Mouse (Mus musculus) cerebral cortex, adult 2 months (tissue): ENCODE measurements around the gene Pygo2.

Source experiments
- WGBS: fragments of 180-500 bp; shearing (Covaris S2); methylation state at CpG from one replicate; pipeline ENCODE4 v1.1.7; 2018; 5-methylcytosine and 5-hydroxymethylcytosine counted together

Gene Pygo2

DNA sequence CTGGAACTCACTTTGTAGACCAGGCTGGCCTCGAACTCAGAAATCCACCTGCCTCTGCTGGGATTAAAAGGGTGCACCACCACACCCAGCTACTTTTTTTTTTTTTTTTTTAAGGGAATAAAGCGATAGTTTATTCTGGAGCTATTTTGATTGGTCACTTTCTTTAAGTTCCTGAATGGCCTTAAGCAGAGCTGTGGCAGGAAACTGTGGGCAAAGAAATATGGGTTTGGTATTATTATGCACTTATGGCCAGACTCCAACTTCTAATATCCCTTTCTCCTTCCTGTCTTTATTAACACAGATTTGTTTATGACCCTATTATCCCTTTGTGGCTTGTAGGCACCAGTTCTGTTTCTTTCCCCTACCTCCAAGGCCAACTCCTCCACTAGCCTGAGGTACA, 9.6 kb upstream of the Pygo2 start:
- 71% methylated on average over 2 of the region's 2 CpGs for WGBS

DNA sequence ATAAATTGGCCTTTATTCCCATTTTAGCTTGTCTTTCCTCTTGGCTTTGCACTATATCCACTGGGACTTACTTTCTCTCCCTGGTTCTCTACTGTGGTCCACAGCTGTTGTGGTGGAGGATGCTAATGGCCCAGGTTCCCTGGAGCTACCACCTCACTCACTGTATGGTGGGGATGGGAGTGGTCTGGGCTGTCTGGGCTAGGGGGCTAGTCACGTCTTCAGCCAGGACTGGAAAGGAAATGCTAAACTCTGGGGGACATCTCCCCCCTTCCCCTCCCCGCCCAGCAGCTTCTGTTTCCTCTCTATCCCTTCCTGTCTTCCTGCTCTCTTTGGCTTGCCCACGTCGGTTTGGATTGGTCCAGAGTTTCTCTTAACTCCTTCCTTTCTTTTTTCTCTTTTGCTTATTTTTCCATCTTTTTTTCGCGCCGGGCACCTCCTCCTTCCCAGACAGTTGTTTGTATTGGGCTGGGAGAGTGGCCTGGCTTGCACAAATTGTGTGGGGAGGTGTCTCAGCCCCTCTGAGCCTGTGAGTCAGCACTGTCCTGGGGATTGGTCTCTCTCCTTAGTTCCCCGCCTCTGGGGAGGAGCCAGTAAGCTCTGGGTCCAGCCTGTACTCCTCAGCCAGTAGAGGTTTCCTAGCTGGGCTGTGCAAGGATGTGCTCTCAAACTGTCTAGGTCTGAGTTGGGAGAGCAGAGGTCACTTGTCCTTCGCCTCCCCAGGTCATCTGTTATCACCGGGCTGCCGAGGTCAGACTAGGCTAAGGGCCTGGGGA, 8.8 kb upstream of the Pygo2 start:
- 9% methylated on average over 11 of the region's 11 CpGs for WGBS

DNA sequence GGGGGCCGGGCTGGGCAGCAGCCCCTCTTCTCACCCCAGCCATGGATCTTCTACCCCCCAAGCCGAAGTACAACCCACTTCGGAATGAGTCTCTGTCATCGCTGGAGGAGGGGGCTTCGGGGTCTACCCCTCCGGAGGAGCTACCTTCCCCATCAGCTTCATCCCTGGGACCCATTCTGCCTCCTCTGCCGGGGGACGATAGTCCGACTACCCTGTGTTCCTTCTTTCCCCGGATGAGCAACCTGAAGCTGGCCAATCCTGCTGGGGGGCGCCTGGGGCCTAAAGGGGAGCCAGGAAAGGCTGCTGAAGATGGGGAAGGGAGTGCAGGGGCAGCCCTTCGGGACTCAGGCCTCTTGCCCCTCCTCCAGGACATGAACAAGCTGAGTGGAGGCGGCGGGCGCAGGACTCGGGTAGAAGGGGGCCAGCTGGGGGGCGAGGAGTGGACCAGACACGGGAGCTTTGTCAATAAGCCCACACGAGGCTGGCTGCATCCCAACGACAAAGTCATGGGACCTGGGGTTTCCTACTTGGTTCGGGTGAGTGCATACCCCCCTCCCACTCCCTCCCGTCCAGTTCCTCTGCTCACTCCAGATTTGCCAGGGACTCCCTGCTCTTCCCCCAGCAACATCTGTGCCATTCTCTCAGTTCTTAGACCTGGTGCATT, 8.1 kb upstream of the Pygo2 start:
- WGBS = 17% methylated on average over 22 of the region's 22 CpGs

DNA sequence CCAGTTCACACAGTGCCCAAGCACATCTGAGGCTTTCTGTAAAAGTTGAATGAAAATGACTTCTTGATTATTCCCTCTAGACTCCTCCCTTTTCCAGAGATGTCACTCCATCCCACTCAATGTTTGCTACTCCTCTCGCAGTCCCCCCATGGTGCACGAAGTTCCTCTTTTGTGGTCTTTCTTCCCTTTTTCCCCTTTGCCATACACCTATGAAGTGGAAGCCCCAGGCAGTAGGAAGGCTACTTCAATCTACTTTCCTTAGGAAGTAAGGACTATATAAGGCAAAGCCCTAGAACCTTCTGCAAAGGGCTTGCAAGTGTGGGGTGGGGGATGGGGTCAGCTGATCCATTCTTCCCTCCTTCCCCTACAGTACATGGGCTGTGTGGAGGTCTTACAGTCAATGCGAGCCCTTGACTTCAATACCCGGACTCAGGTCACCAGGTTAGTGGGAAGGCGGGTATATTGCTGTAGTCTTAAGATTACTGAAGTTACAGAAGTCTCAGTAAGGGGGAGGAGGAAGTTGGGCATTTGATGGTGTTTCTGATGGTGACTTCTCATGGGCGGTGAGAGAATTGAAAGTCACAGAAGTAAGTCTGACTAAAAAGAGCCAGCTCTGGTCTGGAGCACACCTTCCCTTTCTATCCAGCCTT, 7.3 kb upstream of the Pygo2 start:
- 69% methylated on average over 6 of the region's 6 CpGs for WGBS

DNA sequence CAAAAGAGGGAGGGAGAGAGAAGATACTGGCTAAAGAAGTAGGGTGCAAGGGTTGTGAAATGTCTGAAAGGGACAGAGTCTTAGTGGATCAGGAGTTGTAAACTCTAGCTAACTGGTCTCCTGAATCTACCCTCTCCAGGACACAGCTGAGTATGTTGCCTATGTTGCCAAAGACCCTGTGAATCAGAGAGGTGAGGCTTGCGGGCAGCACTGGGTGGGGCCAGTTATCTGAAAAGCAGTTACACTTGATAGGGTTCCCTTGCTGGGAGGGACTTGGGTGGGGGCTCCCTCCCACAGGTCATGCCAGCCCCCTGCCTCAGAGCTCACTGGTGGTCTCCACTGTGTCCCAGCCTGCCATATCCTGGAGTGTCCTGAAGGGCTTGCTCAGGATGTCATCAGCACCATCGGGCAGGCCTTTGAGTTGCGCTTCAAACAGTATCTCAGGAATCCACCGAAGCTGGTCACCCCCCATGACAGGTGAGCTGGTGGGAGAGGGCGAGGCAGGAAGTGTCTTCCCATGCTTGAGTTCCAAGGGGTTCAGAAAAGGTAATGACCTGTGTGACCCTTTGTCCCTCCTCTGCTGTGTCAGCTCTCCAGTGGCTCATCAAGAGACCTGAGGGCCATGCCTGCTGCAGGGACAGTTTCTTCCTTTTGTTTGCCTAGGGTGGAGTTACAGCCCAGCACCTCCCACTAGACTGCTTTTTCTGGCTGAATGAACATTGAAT, 5.4 kb upstream of the Pygo2 start:
- 93% methylated on average over 5 of the region's 5 CpGs for WGBS

DNA sequence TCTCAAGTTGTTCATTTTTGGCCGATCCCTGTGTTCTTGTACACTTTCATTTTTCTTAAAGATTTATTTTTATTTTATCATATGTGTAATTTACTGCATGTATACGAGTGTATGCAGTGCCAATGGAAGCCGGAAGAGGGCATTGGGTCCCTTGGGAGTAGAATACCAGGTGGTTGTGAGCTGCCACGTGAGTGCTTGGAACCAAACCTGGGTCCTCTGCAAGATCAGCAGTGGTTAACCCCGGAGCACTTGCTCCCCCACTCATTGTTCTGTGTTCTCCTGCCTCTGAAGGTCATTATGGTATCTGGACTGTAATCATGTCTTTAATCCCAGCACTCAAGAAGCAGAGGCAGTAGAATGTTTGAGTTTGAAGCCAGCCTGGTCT, 4.9 kb upstream of the Pygo2 start:
- 75% methylated on average over 5 of the region's 5 CpGs for WGBS

DNA sequence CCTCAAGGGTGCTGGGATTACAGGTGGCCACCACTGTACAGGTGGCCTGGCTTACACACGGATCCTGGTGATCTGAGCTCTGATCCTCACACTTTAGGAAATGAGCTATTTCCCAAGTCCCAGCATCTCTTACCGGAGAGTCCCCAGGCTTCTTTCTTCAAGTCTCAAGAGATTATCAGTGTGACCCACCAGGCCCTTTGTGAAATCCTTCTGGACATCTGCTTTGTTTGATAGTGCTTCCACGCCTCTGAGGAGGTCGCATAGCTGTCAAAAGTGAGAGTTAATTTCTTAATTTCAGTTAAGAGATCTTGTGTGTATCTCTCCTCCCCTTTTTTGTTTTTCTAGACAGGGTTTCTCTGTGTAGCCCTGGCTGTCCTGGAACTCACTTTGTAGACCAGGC, 4.1 kb upstream of the Pygo2 start:
- 96% methylated on average over 4 of the region's 4 CpGs for WGBS

DNA sequence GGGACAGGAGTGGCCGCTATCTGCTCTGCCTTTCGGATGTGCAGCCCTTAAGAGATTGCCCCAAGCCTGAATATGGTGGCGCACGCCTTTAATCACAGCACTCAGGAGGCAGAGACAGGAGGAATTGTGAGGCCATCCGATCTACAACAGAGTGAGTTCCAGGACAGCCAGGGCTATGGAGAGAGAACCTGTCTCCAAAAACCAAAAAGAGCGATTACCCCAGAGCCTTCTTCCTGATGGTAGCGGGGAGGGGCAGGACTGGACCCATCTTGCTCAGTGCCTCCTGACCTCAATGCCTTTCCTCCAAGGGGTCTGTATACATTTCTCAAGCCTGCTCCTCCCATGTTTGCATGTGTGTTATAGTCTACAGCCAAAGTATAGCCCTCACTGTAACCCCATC, 993 bp upstream of the Pygo2 start:
- 96% methylated on average over 7 of the region's 7 CpGs for WGBS

DNA sequence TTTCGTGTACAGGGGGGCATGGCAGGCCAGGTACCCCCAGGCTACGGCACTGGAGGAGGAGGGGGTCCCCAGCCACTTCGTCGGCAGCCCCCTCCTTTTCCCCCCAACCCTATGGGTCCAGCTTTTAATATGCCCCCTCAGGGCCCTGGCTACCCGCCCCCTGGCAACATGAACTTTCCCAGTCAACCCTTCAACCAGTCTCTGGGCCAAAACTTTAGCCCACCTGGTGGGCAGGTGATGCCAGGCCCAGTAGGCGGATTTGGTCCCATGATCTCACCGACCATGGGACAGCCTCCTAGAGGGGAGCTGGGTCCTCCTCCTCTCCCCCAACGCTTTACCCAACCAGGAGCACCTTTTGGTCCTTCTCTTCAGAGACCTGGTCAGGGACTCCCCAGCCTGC, 2.6 kb downstream of the Pygo2 start:
- WGBS = 86% methylated on average over 8 of the region's 8 CpGs

DNA sequence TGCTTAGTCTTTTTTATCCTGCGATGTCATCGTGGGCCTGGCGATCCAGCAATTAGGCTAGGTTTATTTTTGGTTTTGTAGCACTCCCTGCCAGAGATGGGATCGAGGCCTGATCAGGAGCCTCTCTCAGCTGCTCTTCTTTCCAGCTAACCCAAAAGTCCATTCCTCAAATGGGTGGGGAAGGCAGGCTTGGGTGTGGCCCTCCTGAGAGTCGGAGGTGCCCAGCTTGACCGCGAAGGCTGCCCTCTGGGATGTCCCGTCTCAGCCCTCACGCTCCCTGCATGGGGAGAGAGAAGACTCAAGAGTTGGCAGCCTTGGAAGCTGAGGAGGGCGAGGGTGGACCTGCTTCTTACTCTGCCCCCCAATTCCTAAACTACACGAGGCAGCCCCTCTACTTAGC, 4.5 kb downstream of the Pygo2 start:
- 54% methylated on average over 11 of the region's 11 CpGs for WGBS

DNA sequence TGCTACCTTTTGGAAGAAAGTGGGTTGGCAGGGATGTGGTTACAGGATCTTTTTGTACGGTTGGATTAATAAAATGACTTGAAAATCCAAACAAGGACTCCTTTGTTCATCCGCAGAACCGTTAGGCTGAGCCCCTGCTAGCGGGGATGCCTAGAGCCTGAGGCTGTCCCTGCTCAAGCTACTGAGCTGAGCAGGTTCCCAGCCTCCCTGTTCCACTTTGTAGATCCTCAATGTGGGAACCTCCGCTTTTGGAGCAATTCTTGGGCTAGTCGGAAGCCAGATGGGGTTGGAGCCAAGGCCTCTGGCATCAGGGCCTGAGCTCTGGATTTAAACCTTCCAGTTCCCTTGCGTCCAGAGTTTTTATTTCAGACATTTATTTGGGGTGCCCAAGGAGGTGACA, 5.0 kb downstream of the Pygo2 start:
- 49% methylated on average over 7 of the region's 7 CpGs for WGBS

DNA sequence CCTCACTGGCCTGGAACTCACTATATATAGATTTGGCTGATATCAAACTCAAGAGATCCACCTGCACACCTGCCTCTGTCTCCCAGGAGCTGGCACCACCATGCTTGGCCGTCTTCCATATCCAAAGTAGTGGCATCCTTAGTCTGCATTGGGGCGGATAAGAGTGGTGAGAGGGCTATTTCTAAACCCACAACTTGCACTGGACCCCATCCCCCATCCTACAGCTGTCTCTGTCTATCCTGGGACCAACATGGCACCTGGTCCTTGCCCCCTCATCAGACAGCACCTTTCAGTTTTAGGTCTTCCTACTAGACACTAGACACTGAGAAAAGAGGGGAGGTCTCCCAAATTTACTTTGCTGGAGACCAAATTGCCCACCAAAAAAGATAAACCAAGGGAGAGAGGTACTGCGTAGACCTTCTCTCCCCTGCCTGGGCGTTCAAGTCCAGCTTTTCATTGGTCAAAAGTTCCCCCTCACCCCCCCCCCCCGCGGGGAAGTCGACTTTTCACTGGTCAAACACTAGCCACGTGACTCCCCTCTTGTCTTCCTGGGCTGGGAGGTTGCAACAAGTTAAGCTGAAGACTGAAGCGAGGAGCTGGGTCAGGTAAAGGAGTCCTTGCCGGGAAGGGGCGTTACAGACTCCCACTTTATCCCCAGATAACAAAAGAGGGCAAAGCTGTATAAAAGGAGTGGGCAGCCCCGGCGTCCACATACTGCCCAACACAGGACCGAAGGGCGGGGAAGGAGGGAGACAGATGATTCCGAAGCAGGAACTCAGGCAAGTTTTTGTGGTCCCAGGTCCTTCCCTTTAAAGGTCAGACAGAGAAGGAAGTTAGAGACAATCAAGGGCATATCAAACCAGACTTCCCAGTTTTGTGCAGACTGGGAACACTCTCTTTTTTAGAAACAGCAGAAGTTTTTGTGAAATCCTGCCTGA, 6.4 kb downstream of the Pygo2 start, which contains the start of gene Pbxip1:
TSS of gene Pbxip1 (plus strand) at position 531 of the 938 bp plus-strand sequence.
- 8% methylated on average over 16 of the region's 16 CpGs for WGBS

DNA sequence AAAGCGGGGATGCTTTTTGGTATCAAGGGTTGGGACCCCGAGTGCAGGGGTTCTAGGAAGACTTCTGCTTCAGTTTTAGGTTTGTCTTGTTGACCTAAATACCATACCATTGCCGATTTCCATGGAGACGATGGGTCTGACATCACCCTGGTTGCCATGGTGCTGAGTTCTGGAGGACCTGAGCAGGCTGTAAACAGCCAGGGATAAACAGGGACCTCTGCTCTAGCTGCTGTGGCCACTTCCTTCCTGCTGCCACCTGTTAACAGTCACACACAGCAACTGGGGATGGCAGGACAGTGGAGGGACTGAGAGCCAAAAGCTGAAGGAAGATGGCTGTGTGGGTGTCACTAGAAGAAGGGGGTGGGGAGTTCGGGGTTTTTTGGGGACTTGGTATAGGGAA, 7.3 kb downstream of the Pygo2 start:
- WGBS = 12% methylated on average over 5 of the region's 5 CpGs

DNA sequence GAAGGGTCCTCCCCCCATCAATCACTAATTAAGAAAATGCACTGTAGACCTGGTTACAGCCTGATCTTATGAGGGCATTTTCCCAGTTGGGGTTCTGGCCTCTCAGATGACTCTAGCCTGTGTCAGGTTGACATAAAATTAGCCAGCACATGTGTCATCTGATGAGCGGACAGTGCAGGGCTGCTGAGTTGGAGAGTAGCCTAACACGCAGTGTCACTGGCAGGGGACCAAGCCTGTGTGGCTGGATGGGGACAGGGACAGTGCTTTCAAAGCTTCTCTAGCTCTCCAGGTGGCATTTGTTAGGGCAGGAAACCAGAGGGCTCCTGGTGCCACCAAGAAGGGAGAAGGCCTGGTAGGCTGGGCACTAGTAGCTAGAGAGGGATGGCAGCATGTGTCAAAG, 10.7 kb downstream of the Pygo2 start:
- 84% methylated on average over 2 of the region's 2 CpGs for WGBS

DNA sequence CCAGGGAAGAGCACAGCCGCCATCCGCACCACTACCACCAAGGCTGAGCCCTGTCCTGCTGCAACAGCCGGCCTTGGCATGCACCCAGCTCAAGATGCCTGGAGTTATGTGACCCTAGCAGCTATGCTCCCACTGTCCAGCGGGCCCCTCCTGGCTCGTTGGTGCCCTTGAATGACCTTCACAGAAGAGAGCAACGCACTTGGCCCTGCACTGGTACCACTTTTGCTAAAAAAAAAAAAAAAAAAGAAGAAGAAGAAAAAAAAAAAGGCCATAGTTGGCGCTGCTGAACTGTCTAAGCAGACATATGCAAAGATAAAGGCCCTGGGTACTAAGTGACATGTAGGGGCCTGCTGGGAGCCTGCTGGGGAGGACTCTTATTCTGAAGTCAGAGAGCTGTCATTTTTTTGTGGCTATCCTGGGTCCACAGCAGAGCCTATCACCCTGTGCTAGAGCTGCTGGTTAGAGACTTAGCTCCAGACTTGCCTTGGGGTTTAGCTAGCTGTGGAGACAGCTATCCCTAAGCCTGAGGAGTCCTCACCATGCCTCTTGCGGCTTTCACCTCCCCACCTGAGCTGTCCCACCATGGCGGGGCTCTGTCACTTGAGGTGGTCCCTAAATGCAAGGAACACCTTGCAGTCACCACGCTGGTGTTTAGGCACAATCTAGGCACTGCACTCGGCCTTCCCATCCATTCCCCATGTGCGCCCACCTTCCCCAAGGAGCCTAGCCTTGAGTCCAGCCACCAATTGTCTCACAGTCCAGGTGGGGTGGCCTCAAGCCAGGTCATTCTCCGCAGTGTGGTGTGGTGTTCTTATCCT, 18.9 kb downstream of the Pygo2 start:
- 67% methylated on average over 13 of the region's 13 CpGs for WGBS

DNA sequence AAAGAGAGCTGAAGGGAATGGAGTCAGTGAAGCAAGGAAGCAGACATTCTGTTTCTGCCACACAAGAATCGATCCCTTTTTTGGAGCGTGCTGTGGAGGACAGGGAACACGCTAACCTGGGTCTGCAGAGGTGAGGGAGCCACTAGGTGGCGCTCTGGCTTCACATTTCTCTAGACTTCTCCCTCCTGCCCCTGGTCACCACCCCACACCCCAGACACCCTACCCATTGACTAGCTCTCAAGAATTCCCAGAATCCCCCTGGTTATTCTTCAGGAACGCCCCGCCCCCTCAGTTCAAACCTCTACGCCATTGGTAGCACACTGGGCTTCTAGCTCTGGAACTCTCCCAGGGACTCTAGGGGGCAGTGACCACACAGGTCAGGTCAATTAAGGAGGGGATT, 19.5 kb downstream of the Pygo2 start:
- 34% methylated on average over 7 of the region's 7 CpGs for WGBS

DNA sequence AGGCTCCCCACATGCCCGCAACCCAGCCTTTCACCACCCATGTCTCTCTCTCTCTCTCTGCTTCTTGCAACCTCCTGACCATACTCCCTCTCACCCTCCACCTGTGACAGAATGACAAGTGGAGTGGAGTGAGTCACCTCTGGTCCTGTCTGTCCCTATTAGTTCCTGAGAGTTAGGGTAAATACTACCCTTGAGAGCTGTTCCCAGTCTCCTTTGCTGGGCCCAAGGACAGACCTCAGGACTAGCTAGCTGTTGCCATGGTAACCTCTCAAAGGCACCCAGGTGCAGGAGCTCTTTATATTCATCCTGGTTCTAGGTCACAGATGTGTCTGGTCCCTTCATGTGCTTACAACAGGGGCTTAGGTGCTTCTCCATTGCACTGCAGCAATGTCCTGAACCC, 21.9 kb downstream of the Pygo2 start:
- 90% methylated on average over 1 of the region's 1 CpGs for whole genome bisulfite sequencing

DNA sequence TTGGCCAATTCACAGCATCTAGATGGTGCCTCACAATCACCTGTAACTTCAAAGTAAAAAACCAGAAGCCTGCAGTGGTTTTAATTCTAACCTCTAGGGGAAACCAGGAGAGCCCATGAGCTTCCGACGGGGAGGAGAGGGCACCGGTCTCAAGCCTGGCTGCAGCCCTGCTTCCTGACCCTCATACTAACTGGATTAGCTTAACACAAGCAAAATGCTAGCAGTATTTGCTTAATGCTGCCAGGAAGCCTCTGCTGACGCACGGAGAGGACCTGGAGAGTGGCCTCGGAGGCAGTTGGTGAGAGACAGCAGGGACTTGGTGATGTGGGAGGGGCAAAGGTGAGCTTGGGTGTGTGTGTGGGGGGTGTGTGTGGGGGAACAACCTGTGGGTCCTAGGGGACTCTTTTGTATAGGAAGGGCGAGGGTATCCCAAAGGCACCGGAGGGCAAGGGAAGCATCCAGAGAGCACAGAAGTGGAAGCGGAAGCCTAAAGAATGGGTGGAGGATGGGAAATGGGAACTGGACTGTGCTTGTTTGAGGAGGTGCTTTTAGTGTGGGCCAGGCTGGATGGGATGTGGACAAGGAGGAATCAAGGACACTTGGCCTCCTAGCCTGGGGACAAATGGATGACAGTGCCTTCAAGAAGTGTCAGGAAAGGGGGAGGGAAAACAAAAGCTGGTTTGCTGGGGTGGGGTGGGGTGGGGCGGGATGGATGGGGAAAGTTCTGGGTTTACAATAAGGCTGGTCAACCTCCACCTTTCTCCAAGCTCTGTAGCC, 24.6 kb downstream of the Pygo2 start, which contains the start of gene Pmvk:
TSS of gene Pmvk (plus strand) at position 141 of the 777 bp plus-strand sequence.
- WGBS = 79% methylated on average over 10 of the region's 10 CpGs

DNA sequence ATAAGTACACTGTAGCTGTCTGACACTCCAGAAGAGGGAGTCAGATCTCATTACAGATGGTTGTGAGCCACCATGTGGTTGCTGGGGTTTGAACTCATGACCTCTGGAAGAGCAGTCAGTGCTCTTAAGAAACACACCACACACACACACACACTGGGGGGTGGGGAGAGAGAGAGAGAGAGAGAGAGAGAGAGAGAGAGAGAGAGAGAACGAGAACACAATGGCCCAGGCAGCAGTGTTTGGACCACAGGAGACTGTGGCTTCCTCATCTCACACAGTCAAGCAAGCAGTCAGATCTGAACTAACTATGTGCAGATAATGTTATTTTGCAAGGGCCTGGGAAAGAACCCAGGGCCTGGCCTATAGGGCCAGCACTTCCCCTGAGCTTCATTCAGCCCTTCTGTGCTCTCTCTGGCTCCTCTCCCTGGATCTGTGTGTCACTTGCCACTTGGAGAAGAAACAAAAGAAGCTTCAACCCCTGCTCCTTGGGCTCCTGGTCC, 25.8 kb downstream of the Pygo2 start:
- 92% methylated on average over 1 of the region's 1 CpGs for WGBS
